Mouse (Mus musculus): ENCODE results near the gene Gm49630.
"Not testable (repeated sequence)": the region's sequence is repeated elsewhere in the genome, so short reads cannot be mapped to it uniquely, and the experiment has no call there.

GRCm38 (mm10) chr17:7383167-7384143 lies 11.7 kb upstream of the Gm49630 start:
- TF ChIP-seq POLR2A (IDR thresholded peaks at IDR 0.05; ENCODE audit: borderline replicate concordance, control insufficient read depth, low read depth, low read length); CTCF (IDR thresholded peaks at IDR 0.05; ENCODE audit: control insufficient read depth, insufficient read depth, low read length): not testable (repeated sequence)
